Mouse (Mus musculus): ENCODE data around the gene Tspan9.

The Tspan9 gene

DNA sequence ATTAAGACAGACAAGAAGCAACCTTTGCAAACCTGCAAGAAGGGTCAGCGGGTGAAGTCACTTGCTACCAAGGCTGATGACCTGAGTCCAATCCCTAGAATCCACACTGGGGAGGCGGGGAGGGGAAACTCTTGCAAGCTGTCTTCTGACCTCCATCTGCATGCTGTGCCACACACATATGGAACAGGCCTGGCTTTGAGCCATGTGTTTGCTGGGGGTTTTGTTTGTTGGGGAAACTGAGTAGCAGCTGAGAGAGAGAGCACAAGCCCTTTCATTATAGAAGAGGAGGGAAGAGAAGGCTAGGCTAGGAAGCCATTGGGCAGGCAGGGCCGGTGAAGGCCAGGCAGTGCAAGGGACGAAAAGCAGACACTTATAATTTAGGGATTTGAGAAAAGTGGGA, 123.3 kb downstream of the Tspan9 start:
- DNase-seq (ENCODE audit: low spot score in 2 of 2) = no peak

DNA sequence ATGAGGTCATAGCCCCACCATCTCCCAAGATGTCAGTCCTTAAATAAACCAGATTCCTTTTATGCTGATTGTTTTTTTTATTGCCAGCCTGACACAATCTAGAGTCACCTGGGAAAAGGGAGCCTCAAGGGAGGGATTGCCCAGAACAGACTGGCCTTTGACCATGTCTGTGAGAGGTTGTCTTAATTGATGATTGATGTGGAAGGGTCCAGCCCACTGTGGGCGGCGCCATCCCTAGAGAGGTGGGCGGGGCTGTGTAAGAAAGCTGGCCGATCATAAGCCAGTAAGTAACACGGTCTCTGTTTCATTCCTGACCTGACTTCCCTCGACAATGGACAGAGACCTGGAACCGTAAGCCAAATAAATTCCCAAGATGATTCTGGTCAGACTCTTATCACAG, 124.3 kb downstream of the Tspan9 start:
- no peak for DNase-seq (ENCODE audit: low spot score in 2 of 2)

DNA sequence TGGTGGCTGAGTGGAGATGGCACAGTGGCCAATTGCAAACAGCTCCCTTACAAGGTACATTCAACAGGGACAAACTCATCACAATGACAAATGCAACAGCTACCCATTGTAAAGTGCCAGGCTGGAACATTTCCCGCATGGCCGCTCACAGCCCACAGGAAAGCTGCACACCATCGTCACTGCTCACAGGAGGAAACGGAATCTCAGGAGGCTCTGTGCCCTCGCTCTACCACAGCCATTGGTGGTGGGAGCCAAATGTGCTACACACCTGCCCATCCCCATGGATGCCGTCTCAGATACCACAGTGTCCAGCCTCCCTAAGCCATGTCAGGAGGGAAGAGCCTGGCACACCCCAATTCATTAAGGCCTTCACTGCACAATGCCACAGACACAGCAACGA, 128.1 kb downstream of the Tspan9 start:
- DNase-seq (ENCODE audit: low spot score in 2 of 2) = no peak

DNA sequence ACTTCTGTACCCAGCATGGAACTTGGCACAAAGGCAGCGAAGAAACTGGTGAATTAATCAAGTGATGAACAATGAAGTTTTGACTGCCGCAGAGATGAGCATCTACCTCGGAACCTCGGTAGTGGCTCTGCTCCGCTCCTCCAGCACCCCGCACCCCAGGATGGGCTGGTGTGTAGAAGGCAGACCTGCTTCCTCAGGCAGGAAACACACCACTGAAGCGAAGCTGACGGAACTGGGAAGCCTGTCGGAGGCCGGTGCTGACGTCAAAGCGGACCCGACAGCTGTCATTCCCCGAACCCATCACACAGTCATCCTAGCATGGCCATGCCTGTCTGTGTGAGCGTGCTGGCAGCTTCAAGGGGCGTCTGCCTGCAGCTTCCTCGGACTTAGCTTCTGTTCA, 131.6 kb downstream of the Tspan9 start:
- DNase-seq (ENCODE audit: low spot score in 2 of 2) = no peak

DNA sequence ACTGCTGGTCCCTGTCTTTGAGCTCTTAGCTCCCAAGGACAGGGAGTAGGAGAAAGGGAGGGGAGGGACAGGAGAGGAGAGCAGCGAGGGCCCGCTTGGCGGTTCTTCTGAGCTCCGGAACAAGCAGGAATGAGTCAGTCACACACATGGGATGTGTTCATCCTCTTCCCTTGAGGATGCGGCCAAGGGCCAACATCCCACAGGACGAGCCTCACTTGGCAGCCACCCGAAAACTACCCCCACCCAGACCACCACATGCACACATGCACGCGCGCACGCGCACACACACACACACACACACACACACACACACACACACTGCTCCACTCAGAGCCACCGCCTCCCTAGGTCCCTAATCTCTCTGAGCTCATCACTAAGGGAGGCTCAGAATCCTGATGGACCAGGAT, 132.3 kb downstream of the Tspan9 start:
- no peak for DNase-seq (ENCODE audit: low spot score in 2 of 2)

DNA sequence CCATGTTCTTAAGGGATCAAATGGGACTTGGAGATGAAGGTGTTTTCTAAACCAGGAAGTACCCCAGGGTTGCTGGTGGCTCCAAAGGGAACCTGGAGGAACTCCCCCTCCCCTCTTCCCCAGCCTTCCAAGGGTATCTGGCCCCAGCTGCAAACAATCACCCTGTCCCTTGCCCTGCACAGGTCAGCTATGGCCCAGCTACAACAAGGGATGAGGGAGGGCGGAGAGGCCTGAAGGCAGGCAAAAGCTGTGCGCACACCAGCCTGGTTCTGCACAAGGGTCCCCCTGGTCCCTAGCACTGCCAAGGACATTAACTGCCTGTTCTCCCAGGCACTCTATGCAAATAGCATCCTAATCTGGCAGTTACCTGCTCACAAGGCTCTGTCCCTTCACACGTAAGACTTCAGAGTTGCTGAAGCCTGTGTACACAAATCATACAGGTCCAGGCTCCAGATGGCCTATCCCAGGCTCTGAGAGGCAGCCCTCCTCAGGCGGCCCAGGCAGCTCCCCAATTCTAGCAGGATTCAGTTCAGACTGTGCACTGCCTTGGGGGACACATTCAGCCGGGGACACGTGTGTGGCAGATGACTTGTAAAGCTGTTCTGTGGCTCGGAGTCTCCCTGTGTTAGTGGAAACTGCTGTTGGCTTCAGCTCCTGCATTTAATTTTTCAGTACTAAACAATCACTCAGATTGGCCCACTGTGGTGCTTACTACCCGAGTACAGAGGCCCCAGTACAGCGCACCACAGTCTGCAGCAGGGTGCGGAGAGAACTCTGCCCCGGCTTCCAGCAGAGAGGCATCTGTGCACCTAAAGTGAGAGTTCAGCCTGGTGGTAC, 133.0 kb downstream of the Tspan9 start:
- DNase-seq (ENCODE audit: low spot score in 2 of 2) = no peak

DNA sequence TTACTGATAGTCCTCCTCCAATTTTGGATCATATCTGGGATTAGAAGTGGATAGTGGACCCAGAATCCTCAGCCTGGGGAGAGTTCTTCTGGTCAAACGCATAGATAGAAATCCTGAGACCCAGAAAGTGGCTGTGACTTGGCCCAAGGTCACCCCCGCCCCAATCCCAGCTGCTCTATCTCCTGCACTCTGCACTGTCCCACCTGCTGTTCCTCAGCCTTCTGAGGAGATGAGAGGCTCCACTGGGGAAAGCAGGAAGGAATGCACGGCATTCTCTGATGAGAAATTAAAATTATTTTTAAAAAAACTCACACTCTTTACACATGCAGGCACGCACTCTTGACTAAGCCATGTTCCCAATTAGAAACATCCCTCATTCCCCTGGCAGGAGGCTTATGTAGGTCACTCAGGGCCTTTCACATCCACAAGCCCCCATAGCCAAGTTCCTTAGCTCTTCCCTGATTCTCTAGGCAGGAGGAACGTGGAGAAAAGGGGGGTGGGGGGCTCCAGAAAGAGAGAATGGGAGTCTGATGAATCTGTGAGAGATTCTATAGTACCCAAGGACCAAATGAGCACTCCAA, 135.3 kb downstream of the Tspan9 start:
- no peak for DNase-seq (ENCODE audit: low spot score in 2 of 2)

DNA sequence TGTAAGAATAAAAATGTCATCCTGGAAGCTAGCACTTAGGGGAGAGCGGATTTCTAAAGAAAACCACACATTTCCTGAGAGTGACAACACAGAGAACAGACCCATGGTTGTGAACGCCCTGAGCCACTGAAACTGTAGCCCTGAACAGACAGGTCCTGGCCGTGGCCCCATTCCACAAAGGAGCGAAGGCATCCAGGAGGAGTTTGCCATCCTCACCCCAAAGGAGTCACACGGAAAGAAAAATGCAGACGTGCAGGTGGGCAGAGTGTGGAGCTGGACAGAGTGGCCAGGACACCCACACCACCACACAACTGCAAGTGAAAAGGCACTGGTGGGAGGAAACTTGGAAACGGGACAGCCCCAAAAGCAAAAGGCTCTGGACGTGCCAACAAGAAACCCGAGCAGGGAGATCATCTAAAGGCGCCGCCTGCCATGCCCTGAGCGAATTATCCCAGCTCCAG, 136.1 kb downstream of the Tspan9 start:
- DNase-seq (ENCODE audit: low spot score in 2 of 2) = no peak

DNA sequence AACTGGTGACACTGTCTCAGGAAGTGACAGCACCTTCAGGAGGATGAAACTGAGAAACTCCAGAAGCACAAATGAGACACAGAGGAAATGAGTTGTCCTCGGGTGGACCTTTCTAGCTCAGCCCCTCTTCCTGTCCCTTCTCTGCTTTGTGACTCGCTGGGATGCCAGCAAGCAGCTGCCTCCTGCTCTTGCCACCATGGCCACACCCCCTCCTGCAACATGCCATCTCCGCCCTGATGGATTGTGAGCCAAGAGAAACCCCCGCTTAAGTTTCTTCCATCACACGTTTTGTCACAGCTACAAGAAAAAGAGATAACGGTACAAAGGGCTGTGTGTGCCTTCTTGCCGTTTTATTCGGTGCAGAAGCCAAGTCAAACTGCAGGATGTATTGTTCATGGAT, 137.2 kb downstream of the Tspan9 start:
- no peak for DNase-seq (ENCODE audit: low spot score in 2 of 2)

DNA sequence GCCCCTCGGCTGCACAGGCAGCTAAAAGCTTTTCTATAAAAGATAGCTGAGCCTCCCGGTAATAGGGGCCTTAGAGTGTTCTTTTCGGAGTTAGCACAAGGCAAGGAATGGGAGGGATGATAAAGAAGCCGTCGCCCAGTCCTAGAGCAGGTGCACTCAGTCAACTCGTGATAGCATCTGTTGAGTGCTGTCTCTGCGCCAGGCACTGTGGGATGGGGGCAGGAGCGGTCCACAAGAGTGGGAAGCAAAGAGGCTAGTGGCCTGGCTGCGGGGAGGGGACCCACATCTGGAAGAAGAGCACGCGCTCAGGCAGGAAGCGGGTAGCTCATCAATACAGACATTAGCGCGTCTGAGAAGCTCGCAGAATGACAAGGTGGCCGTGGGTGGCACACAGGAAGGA, 138.8 kb downstream of the Tspan9 start:
- DNase-seq (ENCODE audit: low spot score in 2 of 2) = no peak

DNA sequence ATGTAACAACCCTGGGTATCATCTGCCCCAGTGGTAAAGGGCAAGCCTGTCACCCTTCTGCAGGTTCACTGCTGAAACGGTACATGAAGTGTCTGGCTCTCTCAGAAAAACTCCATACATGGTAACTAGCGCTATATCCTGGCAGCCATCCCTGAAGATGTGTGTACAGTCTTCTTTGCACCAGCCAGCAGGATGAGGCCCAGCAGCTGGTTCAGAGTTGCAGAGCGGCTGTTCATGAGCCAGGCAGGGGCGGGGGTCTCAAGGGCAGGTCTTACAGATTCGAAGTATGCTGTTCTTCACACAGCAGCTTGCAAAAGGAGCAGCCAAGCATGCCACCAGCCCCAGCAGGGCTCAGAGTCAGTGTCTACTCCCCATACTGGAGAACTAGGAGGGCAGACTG, 139.9 kb downstream of the Tspan9 start:
- no peak for DNase-seq (ENCODE audit: low spot score in 2 of 2)

DNA sequence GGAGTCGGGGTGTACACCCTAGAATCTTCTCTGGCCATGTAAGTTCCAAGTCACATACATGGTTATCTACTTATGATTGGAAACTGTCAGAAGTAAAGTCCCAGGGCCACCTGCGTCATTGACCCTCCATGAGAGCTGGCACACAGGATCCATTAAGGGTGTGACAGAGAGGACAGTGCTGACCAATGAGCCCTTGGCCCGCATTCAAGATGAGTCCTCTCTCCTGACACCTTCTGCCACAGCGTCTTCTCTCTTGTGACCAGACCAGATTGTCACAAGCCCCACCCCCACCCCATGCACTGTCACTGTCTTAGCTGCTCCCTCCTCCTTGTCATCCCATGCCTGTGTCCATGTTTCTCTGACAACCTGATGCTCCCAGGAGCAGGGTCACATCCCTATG, 140.7 kb downstream of the Tspan9 start:
- no peak for DNase-seq (ENCODE audit: low spot score in 2 of 2)

DNA sequence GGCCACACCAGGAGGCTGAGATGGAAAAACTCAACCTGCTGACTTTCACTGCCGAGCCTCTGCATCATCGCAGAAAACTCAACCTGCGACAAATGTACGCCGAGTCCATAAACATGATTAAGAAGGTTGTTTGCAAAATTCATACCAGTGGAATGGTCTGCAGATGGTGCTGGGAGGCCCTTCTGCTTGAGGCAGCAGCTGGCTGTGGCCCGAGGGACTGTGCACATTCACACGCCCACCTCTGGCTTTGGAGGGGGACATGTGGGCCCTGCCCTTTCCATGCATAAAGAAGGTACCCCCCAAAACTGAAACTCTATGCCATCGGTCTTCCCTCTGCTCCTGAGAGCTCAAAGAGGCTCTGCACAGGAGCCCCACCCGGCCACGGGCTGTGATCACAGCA, 141.3 kb downstream of the Tspan9 start:
- DNase-seq (ENCODE audit: low spot score in 2 of 2) = no peak

DNA sequence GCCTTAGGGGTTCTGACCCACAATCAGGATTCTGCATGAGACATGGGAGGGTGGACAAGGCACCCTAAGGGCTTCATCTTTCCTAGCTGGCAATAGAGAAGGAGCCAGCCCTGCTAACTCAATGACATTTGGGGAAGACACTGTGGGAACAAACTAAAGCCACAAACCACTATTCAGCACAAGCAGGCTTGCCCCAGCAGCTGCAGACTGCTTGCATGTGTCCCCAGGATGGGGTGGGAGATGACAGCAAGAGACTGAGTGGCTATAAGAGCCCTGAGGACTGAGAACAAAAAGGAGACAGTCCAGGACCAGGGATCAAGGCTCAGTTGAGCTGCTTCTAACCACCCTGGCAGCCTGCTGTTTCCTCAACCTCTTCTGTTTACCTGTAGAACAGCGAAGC, 141.8 kb downstream of the Tspan9 start:
- DNase-seq (ENCODE audit: low spot score in 2 of 2) = no peak

DNA sequence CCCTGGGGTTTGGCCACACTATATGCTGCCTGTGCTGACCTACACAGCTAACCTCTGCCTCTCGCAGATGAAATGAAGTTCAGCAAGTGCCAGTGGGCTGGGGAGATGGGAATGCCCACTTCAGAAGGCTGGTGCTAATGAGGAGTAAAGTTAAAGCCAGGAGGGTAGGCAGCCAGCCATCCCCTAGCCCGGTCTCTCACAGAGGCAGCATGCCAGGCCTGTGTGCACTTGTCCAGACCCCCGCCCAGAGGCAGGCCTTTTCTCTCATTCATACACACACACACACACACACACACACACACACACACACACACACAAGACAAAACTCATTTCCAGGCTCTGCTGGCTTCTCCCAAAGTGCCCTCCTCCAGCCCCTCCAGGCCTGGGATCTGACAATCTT, 142.6 kb downstream of the Tspan9 start:
- no peak for DNase-seq (ENCODE audit: low spot score in 2 of 2)

DNA sequence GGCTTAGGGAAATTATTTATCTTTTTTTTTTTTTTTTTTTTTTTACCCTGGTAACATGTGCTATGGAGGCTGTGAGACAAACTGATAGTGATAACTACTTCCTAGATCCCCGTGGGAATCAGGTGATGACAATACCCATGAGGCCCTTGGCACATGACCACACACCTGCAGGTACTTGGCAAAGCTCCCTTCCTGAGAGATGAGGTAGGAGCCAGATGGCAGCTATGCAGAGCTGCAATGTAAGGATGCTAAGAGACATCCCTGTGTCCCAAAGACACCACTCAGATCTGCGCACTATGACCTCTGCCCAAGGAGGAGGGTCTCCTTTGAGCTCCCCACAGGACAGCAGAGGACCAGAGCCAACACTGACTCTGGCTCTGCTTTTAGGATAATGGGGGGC, 144.3 kb downstream of the Tspan9 start:
- no peak for DNase-seq (ENCODE audit: low spot score in 2 of 2)

DNA sequence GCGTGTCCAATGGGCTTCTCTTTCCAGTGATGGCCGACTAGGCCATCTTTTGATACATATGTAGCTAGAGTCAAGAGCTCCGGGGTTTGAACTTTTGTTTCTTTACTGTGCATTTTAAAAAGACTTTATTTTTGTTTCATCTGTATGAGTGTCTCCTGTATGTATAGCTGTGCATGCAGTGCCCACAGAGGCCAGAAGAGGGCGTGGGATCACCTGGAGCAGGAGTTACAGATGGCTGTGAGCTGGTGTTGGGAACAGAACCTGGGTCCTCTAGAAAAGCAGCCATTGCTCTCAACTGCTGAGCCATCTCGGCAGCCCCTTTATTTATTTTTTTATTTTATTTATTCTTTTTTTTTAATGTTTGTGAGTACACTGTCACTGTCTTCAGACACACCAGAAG, 146.5 kb downstream of the Tspan9 start:
- DNase-seq (ENCODE audit: low spot score in 2 of 2) = no peak

DNA sequence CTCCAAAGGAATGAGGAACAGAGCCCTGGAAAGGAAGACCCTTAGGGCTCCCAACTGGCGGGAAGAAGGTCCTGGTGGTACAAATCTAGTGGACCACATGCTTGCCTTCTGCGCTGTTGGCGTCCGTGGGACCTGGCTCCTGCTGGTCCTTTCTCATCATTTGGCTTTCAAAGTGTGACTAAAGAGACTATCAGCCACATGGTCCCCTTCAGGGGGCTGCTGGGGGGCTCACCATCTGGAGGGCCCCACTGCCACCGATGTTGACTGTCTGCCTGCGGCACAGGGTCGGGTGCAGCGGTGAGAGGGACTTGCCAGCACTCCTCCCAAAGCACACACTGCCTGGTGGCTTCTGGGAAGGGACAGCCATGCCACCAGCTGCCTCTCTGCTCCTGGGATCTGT, 150.4 kb downstream of the Tspan9 start:
- no peak for DNase-seq (ENCODE audit: low spot score in 2 of 2)

DNA sequence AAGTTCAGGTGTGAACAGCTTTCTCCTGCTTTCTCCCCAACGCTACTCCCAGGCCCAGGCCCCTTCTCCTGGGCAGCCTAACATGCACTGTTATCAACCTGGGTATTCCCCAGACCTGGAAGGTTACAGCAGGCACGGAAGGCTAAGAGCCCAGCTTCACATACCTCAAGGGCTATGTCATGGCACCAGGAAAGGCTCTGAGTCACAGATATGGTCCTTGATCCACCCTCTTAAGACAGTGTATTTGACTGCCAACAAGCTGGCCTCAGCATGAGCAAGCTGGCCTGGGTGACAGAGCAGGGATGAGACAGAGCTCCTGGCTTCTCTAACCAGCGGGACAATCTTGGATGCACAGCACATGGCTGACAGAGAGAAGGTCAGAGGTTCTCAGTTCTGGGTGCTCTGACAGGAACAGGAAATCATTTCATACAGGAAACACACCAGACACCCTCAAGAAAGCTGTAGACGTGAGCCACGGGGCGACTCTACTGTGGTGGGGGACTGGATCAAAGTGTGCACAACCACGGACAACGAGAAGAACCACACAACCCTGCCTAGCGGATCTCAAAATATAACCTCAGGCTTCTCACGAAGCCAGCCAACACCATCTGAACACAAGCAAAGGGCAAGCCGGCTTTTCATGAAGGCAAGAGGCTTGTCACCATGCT, 151.8 kb downstream of the Tspan9 start:
- no peak for DNase-seq (ENCODE audit: low spot score in 2 of 2)

DNA sequence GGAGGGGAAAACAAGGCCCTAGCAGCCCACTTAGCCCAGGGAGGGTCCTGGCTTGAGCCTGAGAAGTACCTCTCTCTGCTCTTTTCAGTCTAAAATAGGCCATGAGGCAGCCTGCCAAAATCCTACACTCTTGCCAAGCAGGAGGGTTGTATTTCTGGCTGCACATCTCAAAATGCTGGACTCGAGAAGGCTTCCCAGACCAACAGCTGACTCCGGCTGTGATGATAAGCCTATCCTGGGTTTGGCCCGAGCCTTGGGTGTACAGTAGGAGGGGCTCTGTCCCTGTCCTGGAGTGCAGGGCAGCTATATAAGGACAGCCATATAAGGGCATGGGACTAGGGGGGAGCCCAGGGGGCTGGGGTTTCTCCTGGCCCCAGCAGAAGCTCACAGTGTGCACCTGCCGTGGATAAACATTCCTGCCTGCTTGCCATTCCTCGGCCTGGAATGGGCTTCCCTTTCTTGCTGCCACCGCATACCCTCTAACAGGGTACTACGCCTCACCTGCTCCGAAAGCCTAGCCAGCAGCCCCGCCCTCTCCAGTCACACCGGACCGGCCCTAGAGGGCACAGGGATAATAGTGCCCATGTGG, 153.7 kb downstream of the Tspan9 start:
- DNase-seq (ENCODE audit: low spot score in 2 of 2) = no peak

DNA sequence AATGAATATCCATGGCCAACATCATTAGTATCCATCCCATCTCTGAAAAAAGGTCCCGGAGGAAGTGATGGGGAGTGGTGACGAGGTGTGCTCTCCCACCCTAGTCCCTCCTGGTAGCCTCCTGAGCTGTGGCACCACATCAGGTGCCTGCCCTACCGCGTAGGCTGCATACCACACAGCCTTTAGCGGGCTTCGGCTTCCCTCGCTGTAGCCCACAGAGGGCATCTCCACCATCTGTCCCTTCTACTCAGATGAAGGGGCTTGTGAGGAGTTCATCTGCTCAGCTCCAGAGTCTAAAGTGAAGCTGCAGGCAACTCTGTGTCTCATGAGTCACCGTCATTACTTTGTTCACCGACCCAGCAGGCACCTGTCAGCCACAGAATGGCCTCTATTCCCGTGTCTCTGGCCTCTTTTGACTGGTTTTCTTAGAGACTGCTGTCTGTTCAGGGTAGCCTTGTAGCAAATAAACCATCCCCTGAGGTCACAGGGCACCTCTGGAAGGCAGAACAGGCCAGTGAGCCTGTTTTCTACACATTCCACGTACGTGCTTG, 154.4 kb downstream of the Tspan9 start:
- no peak for DNase-seq (ENCODE audit: low spot score in 2 of 2)

DNA sequence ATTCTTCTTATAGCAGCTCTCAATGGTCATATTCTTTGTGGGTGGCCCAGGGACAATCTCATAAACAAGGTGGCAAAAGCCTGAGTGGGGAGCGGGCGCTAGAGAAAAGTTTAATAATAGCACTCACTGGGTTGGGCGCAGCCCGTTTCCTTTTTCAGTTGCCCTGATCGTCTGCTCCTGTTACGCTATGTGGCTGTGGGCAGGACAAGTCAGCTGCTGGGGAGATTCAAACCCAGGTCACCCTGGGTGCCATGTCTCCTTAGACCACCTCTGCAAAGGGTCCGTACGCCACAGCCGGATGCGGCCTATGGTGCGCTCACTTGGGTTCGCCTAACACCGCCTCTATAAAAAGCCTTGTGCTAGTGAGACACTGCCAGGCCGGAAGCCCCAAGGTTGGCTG, 156.0 kb downstream of the Tspan9 start:
- no peak for DNase-seq (ENCODE audit: low spot score in 2 of 2)

Measured in spleen, postnatal 10 days (tissue).